Mouse (Mus musculus) brain, embryonic 18.5 days (tissue): ENCODE results near the gene Adprhl1.

Experiments used
- DNase-seq: peaks from one replicate; pipeline ENCODE4 v3.0.0-alpha.2; 2012; ENCODE audit warnings: low read depth, low spot score

Gene Adprhl1

GRCm38 (mm10) chr8:13254019-13254418 is at the start of gene Adprhl1:
TSS of gene Adprhl1 (minus strand) at chr8:13254162.
- DNase-seq = no peak

DNA sequence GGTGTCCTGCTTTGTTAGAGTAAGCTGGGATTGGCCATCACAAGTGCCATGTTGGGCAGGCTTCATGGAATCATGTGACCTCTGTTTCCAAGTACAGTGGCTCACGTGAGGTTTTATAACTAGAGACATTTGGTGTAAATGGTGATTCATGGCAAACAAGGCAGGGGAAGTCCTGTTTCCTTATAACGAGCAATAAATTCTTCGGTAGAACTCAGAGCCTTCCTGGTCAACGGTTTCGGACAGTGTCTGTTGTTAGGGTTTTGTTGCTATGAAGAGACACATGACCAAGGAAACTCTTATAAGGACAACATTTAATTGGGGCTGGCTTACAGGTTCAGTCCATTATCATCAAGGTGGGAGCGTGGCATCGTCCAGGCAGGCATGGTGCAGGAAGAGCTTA is 47.1 kb upstream of the Adprhl1 start:
- no peak for DNase-seq

DNA sequence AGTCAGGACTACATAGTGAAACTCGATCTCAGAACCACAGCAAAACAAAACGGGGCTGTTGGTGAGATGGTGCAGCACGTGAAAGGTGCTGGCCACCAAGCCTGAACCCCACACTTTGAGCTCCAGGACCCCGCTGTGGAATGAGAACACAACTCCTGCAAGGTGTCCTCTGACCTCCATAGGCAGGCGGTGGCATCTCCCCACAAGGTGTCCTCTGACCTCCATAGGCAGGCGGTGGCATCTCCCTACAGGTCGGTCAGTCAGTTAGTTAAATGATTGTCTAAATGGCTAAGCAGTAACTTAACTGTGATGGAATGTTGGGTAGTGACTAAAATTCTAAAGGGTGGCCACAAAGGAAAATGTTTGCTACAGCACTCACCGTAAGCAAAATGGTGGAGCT is 45.6 kb upstream of the Adprhl1 start:
- no peak for DNase-seq

DNA sequence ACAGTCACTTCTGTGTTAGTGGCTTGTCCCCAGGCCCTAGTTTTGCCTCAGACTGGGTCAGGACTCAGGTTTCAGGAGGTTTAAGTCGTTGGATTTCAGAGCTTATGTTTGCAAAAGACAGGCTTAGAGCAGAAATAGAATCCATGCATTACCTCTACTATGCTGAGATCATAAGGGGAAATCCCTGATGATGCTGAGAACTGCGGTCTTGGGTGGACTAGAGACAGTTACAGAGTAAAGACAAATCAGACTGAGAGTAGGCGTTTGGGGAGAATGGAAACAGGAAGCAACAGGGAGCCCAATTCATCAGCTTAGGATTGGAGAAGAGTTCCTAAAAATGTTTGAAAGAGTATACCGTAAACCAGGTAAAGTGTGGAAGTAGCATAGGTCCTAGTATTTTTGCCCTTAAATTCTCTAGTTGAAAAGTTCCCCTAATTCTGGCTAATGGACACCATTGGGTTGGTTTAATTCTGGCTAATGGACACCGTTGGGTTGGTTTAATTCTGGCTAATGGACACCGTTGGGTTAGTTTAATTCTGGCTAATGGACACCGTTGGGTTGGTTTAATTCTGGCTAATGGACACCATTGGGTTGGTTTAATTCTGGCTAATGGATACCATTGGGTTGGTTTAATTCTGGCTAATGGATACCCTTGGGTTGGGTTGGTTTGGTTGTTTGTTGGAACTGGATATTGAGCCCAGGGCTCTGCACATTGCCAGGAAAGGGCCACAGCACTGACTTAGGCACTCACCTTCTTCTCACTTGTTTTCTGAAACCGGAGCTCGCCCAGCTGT is 39.9 kb upstream of the Adprhl1 start:
- no peak for DNase-seq

DNA sequence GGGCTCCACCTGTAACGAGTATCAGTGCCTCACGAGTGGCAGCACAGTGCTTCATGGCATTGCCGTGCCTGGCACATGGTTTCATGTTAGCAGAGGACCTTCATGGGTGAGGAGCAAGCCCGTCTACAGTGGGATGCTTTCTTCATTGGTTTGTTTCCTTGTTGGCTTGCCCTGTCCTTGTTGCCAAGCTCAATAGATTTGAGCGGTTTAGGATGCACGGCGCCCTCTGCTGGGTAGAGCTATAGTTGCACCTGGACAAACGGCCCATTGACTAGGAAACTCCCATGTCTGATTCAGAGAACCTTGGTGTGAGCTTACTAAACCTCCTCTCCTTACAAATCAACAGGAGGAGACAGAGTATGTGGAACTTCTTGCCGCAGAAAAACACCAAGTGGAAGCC is 38.4 kb upstream of the Adprhl1 start:
- DNase-seq = no peak

GRCm38 (mm10) chr8:13288646-13289045 is 34.7 kb upstream of the Adprhl1 start:
- no peak for DNase-seq

- peak; percentile 90 for DNase-seq
These were observed 34.0 kb upstream of the Adprhl1 start, which contains the start of the genes Dcun1d2 and Tmco3 for GRCm38 (mm10) chr8:13287692-13288623. TSS of gene Dcun1d2 (minus strand) at chr8:13288131. TSS of gene Tmco3 (plus strand) at chr8:13288190.

- DNase-seq = peak; percentile 22
These were observed 33.3 kb upstream of the Adprhl1 start for GRCm38 (mm10) chr8:13287304-13287691.

DNA sequence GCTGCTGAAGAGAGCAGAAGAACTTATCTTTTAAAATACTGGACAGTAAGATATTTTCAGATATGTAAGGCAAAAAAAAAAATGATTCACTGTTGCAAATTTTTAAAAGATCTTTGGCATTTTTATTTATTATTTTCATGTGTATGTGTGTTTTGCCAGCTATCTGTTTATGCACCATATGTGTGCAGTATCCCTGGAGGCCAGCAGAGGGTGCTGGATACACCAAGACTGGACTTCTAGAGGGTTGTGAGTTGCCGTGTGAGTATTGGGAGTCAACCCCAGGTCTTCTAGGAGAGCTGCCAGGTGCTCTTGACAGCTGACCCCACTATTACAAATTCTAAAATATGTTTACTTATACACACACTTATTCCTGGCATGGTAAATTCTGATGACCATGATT is 29.2 kb upstream of the Adprhl1 start:
- no peak for DNase-seq

GRCm38 (mm10) chr8:13276941-13277447 is 23.0 kb upstream of the Adprhl1 start:
- DNase-seq = no peak

- no peak for DNase-seq
These were observed 18.9 kb upstream of the Adprhl1 start for GRCm38 (mm10) chr8:13272834-13273233.

DNA sequence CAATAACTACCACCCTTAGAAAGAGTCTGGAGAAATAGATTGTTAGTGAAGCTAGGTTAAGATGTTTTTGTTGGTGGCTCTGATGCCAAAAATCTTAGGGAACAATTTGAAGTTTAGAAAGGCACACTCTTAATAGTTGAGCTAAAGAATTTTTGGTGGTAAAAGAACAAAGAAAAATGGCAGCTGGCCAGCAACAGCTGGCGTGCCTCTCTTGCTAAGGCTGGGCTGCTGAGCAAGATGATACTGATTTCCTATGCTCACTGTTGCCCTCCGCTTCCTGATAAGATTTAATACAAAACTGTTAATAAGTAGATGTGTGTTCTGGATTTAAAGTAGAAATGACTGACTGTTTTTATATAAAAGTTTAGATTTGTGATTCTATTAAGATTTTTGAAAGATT is 13.6 kb upstream of the Adprhl1 start:
- no peak for DNase-seq

GRCm38 (mm10) chr8:13263376-13263775 is 9.4 kb upstream of the Adprhl1 start:
- no peak for DNase-seq

- no peak for DNase-seq
These were observed 549 bp downstream of the Adprhl1 start for GRCm38 (mm10) chr8:13253413-13253812.

DNA sequence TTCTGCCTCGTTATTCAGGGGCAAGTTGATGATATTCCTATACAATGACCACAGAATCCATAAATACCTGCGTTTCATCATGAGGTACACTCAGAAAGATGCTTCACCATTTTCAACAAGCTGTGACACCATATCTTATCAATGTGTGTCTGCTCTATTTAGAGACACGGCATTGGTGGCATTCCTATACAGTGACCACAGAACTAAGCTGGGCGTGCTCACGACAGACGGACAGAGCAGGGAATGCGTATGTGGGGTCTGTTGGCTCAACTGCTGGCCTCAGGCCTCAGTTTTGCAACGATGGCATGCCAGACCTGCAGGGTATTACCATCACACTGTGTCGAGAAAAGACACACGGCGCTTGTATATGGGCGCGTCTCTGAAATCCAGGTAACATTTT is 1.1 kb downstream of the Adprhl1 start:
- no peak for DNase-seq

DNA sequence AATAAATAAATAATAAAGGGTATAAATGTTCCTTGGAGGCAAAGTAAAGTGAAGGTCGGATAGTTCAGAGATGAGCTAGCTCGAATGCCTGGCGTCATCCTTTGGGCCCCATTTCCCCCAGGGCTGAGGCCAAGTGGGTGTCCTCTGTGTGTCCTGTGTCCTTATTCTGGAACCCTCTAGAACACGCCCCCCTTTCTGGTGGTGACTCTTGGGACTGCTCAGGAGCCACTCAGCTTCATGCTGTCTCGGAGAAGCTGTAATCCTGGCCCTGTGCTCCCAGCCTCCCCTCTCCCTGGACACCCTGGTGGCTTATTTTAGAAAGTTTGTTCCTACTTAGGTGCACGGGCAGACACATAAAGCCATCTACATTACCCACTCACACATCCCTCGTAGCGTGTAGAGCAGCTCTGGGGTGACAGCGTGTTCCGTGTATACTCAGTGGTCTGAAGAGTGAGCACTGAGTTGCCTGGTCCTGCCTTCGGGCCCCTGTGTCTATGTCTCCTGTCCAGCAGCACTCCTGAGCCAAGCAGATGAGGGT is 9.6 kb downstream of the Adprhl1 start:
- DNase-seq = no peak

GRCm38 (mm10) chr8:13242985-13243870 is 10.7 kb downstream of the Adprhl1 start:
- no peak for DNase-seq

GRCm38 (mm10) chr8:13240691-13241090 is 13.3 kb downstream of the Adprhl1 start:
- no peak for DNase-seq

- no peak for DNase-seq
These were observed 13.9 kb downstream of the Adprhl1 start for GRCm38 (mm10) chr8:13240055-13240454.

DNA sequence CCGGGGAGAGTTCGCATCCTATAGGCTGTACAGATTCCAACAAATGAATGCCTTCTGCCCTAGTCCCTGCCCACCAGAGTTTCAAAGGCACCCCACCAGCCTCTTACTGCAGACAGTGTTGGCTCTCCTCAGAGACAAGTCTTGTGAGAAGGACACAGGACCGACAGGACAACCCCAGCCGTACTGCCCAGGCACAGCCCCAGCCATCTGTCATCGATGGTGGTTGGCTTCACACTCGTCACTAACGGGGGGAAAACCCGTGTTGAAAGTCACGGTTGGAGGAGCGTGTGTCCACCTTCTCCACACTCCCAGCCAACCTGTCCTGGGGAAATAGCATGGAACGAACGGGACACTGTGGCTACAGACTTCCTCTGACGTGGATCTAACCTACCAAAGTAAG is 19.2 kb downstream of the Adprhl1 start:
- no peak for DNase-seq

- no peak for DNase-seq
These were observed 23.5 kb downstream of the Adprhl1 start for GRCm38 (mm10) chr8:13230471-13230870.
